Mouse (Mus musculus) ZHBTc4 (cell line): ENCODE measurements around the gene Stk24.
A peak's percentile ranks its signal among the peaks of the same experiment; 100 is the strongest.

Source experiments
- DNase-seq: peaks from one replicate; pipeline ENCODE4 v3.0.0-alpha.2; 2011; ENCODE audit warnings: low read depth, low spot score

Stk24 gene

DNA sequence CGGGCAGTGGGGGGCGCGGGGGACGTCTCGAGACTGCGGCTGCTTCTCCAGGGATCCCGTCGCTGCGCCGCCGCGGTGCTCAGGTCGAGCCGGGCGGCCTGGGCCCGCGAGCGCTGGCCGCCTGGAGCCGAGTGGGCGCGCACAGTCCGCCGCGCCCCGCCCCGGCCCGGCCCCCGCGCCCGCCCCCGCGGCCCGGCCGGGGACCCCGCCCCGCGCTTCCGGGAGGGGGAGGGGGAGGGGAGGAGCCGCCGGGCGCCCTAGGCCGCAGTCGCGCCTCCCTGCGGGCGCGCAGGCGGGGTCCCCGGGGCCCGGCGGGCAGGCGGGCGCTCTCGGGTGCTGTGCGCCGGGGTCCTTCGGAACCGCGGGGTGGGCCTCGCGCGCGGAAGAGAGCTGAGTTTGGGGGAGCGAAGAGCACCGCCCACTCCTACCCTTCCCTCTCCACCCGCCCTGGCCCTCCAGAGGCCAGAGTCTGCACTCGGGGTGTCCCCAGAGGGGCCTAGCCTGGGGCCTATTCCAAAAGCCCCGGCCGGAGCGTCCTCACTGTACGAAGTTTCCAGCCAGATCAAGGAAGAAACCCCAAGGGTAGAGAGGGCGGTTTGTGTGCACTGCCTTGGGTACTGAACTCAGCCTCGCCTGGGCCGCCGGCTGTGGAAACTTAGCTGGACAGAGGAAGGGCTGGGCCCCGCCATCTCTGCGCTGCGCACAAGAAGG, 540 bp downstream of the Stk24 start:
- DNase-seq: peak; percentile 83

DNA sequence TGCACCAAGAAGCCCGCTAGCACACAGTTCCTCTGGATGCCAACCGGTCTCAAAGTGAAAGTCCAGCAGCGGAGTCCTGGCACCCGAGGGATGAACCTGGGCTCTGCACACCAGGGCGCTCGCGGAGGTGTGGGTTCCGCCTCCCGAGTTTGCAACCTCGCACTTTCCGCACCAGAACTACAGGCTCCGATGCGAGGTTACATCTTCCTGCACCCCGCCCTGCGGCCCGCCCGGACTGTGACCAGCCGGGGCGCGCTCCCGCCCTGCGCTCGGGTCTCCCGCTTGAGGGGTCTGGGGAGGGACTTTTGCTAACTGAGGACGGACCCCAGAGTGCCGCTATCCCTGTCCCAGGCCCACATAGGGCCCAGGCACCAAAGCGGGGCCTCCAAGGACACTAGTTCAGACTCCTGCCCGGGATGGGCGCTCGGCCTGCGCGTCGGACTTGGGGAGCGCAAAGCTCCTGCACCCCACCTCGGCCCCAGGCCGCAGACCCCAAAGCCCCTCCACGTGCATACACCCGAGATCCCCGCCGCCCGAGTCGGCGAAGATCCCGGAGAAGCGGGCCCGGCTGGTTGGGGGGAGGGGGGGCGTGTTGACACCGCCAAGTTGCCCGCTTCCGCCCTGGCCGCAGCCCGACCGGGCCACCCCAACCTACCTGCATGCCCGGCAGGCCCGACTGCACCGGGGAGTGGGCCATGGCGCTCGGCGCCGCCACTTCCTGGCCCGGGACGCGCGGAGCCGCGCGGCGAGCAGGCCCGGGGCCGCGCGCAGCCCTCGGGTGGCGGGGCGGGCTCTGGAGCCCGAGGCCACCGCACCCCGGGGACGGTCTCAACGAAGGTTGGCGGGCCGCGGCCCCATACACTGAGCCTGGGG, 1.3 kb downstream of the Stk24 start:
- peak; percentile 88 for DNase-seq

DNA sequence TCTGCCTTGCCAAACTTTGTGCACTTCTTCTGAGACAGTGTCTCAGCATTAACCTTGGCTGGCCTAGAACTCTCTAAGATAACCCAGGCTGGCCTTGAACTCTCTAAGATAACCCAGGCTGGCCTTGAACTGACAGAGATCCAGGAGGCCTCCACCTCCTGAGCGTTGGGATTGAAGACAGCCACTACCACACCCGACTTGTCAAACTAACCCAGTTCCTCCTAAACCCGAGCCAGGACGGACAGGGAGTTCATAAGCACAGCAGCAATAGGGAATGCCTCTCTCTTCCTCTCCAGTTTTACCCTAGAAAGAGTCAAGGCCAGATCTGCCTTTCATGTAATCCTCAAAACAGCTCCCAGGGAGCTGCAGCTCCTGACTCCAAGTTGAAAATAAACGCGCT, 3.2 kb downstream of the Stk24 start:
- no peak for DNase-seq

DNA sequence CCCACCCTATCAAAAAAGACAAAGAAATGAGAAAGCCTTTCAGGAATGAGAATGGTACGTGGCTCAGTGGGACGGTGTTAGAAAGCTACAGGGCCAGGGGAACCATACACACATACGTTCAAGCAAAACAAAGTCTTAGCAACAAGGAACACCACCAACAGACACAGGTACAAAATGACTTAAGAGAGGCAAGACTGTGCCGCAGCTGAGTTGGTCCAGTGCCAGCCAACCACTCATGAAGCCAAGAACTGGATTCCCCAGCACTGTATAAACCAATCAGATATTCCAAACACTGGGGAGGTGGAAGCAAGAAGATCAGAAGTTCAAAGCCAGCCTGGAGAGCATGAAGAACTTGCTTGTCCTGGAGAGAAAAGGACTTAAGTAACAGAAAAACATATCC, 5.9 kb downstream of the Stk24 start:
- no peak for DNase-seq

DNA sequence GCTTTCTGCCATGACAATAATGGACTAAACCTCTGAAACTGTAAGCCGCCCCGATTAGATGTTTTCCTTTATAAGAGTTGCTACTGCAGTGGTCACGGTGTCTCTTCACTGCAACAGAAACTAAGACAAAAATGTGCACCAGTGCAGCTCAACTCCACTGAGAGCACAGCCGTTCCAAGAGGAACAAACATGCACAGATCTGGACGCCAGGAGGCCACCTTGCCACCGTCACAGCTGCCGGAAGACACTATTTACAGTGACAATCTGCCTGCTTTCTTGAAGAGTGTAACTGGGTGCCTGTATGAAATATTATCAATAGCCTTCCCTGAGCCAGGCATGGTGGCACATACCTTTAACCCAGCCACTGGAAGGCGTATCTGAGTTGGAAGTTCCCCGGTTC, 6.8 kb downstream of the Stk24 start:
- DNase-seq: no peak

DNA sequence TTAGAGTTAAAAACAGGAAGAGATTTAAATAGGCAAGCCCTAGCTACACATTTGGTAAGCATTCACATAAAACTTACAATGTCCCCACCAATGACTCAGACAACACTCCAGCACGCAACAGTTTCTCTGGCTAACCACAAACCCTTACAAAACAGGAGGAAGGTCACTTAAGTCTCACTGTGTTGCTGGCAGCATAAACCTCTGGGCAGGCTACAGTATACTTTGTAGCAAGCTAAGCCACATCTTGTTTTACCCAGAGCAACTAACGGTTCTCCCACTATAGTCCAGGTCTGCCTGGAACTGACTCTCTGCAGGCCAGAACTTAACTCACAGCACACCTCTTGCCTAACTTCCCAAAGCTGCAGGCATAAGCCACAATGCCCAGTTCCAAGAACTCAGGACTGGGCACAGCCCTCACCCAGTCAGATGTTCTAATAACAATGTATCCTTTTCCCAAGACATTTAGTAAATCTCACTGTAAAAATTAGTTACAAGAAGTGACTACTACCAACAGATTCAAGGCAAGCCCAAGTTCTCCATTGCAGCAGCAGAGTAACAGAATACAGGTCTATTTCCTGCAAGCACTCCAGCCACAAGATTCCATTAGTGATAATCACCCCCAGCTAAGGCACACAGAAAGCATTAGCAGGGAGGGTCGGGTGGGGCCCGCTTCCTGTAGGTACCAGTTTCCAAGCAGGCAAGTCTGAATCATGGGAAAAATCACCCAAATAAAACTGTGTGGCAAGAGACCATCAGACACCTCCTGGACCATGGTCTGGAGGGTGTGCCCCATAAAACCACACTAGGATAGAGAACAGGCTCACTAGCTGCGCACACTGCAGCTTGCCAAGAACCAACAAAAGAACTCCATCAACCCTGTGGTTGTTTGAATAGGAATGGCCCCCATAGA, 7.6 kb downstream of the Stk24 start:
- DNase-seq: no peak

DNA sequence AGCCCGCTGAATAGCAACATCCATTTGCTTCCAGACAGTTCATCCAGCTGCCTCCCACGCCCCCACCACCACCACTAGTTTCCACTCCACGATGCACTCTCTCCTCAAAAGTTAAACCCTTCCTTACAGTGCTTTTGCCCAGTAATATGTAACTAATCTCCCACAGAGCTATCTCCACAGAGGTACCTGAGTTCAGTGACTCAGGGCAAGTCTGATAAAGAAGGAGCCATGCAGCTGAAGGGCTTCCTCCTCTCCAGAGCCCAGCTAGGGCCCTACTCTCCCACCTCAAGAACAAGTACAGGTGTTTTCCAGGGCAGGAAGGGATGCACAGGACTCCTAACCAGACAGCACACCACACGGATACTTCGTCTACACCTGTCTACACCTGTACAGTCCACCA, 10.4 kb downstream of the Stk24 start:
- no peak for DNase-seq

DNA sequence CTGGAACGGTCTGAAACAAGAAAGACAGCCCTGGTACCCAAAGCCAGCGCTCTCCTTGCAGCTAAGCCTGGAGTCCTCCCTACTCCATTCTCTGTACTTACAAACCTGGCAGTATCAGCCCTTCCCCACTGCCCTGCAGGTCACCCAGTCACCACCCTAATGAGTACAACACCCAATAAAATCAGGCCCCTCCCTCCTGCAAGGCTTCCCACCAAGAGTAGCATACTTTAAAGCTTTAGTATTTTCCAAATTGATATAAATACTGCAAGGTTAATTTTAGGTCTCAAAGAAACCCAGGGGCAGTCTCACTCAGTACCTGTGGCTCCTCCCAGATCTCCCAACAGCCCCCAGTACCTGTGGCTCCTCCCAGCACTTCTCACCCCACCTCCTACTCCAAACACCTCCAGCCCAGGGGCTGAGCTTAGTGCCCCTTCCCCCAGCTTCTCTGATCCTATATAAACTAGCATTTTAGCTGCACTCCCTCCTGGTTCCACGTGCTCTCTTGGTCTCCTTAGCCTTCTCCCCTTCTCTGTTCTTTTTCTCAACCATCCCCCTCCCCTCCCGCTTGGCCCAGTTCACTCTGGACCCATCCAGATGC, 11.6 kb downstream of the Stk24 start:
- DNase-seq: peak; percentile 56

DNA sequence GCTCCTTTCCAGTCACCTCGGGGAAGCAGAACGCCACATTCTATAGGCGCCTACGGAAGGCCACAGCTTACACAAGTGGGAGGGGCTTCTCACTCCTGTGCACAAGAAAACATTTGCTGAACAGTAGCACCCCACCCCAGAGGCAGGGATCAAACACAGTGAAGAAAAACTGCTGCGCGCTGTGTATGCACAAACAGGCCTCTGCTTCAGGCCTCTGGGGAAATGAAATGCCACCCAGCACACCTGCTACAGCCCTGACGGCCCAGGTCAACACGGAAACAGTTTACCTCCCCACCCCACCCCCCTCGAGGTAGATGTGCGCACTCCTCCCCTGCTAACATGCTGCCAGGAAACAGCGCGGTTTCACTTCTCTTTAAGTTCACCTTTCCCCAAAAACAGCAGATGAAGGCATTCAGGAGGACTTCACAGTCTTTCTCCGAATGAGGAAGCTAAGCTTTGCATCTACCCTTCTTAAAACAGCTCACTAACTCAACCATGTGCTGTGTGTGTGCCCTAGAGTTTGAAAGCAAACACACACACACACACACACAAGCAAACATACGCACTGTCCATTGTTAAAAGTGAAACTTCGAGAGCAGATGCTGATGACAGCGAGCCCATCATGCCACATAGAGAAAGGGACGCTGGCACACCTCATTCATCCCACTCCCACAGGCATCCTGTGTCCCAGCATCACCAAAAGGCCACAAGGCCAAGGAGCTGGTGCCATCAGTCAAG, 13.7 kb downstream of the Stk24 start:
- DNase-seq: peak; percentile 64

DNA sequence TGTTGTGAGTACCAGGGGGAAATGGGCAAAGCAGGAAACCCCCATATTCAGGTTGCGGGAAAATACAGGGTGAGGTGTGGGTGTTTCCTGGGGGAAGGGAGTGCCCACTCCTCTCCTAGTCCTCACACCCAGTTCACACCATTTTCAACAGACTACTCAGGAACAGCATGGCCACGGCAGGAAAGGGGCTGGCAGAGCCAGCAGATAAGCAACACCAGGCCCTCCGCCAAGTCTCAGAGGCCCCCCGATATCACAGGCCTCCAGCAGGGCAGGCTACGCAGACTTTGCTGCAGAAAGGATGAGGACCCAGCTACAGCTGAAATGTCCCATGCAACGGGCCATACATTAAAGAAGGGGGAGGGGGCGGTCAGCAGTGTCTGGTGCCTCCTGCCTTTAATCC, 14.4 kb downstream of the Stk24 start:
- DNase-seq: no peak

DNA sequence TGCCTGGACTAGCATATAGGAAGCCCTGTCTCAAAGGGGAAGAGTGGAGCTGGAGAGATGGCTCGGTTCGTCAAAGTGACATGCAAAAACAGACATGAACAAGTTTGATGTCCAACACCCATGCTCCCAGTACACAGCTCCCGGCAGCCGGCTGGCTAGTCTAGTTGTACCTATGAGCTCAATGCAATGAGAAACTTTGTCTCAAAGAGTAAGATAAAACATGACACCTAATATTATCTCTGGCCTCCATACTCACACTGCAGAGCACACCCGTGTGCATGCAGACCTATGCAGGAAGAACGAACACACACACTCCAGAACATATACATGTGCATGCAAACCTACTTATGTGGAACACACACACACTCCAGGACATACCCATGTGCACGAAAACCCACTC, 15.5 kb downstream of the Stk24 start:
- no peak for DNase-seq

DNA sequence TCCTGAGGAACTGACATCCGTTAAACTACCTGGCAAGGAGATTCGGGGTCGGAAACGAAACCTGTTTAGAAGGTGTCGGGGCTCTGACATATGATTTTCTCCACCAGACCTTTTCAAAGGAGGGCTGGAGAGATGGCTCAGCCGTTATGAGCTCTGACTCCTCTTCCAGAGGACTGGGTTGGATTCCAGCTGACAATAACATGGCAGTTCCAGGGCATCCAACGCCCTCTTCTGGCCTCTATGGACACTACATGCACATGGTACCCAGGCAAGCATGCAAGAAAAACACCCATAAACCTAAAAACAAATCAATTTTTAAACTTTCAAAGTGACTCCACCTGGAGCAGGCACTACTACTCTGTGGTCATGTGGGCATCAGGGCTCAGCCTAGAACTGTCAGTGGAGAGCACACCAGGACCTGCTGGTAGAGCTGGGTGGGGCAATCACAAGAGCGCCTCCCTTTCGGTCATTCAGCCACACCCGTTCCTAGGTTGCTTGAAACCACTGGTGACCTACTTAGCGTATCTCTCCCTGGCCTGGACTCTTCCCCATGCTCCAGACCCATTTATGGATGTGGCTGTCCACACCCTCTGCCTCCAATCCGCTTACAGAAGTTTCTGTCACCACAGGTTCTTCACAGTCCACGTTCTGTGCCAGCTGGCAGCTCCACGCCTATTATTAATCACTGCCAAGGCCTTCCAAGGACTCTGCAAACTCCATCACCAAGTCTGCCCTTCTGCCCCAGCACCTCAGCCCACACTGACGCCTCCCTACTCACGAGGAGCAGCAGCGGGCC, 18.3 kb downstream of the Stk24 start:
- peak; percentile 64 for DNase-seq

DNA sequence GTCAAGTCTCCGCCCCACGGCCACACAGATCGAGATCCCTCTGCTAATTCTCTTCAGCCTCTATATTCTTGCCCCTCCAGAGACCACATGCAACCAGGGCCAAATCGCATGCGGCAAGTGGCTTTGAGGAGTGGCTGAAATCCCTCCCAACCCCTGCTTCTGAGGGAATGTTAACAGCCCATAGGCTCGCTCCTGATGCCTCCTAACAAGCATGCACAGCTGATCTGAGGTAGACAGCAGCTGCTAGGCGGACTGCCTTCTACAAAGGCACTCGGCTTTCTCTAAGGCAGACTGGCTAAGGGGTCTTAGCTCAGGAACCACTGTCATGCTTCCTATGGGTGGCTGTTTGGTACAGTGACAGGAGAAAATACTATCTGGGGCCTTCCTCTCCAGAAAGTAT, 20.0 kb downstream of the Stk24 start:
- peak; percentile 53 for DNase-seq

DNA sequence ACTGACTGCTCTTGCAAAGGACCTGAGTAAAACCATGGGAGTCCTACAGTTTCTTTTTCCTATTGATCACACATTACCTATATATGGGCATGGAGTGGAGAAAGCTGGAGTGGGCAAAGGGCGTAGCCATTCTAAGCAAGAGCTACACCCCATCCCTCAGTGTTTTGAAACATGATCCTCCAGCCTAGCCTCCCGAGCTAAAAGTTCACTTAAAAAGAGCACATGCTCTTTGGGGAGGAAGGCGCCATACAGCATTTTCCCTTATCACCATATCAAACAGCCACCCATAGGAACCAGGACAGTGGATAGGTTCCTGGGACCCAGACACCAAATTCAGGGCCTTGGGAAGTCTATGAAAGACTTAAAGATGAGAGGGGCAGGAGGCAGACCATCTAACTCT, 20.8 kb downstream of the Stk24 start:
- DNase-seq: peak; percentile 32

DNA sequence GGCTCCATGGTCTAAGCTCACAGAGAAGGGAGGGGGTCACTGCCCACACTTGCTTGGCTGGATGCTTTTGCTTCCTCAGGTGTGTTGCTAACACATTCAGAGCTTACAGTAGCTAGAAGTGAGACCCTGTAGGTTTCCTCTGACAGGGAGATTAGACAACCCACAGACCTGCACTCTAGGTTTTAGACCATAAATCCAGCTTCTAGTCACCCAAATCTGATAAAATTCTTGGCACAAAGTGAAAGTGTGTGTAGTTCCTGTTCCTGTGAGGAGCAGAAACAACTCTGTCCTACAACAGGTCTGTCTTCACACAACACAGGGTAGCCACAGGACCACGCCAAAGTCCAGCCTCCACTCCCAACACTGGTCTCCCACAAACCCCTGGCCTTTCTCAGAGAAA, 21.5 kb downstream of the Stk24 start:
- no peak for DNase-seq

DNA sequence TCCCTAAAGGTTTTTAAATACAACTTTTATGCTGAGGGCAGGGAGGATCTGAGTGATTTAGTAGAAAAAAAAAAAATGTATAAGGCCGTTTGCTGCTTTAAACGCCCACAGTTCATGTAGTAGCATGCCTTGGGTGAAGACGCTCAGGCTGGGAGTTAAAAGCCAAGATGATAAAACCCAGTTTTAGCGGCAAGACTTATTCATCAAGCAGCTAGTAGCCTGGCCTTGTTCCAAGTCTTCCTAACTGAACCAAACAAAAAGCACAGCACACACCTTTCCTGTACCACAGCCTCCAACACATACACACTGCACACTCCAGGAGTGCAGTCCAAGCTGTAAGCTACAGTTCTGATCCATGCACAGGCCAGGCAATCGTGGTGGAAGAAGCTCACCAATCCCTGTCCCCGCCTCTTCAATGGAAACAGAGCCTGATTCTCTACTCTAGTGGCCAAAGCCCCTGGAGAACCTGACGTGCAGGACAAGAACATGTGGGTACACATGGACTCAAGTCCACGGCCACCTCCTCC, 23.4 kb downstream of the Stk24 start:
- DNase-seq: no peak

DNA sequence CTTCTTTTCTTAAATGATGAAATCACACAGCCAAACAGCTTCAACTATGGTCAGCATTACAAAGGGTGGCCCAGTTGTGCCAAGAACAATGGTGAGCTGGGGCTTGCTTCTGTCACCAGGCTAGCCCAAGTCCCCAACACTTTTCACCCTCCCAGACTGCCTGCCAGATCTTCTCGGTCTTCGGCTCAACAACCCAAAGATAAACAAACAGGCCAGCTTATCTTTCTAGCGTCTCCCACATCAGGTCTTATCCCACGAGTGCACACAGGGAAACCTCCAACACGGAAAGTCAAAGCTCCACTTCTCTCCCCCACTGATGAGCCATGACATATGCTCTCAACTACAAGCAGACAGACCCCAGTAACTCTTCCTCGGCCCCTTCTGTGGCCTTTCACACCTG, 24.1 kb downstream of the Stk24 start:
- DNase-seq: no peak

DNA sequence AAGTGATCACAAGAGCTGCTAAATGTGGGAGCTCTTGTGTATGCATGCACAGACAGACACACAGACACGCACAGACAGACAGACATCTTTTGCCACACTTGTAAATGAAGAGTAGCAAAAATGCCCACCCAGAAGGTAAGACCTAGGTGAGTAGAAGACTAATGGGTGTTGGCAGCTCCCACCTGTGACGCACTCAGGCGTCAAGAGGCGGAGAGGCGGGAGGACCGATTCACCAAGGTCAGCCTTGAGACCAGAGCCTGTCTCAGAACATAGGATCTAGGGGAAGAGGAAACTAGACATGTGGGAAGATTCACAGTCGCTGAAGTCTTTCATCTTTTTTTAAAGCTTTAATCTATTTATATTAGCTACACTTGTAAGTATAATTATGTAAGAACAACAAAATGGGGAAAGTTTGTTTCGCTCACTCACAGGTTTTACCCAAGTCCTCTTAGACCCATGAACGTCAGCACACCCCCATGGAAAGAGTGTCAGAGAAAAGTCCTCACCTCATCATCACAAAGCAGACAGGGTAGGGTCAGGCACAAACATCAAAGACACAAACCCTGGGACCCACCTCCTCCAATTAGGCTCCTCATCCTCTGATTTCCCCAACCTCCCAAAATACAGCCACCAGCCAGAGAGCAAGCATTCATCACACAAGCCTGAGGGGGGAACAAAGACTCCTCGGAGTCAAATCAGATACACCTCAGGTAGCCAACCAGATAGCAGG, 26.0 kb downstream of the Stk24 start:
- peak; percentile 41 for DNase-seq

DNA sequence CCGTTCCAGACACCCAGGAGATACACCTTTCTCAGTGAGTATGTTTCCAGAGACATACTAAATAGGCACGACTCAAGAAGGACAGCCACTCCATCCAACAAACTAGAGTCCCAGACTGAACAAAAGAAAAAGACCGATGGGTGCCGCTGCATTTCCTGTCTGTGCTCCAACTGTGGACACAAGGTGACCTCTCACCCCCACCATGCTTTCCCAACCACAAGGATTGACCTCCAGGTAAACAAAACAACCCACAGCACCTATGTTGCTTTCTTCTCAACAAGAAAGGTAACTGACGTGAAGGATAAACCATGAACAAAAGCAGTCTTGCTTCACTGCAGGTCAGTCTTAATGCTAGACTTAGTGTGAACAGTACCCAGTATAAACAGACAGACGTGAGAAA, 27.1 kb downstream of the Stk24 start:
- no peak for DNase-seq
